In the genomic region with DNA sequence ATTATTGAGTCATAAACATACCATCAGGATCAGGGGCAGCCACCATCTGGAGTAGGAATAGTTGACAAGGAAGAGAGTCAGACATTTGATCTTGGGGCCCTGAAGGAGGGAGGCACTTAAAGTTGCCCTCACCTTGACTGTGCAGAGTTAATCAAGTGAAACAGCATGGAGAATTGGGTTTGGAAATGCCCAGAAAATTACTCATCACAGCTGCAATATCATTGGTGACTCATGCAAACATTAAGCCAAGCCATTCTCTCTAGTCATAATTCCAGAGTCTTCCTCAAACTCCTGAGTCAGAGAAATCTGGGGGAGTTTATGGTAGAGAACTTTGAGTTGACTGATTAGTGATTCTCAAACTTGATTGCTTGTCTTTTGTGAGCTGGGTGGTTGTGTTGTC, we compare ENCODE assay signal across 20 mouse cellular contexts.
DNase-seq lines count a peak whose midpoint lies in the region; TF ChIP-seq lines count a peak whose summit lies in the region.
"Had no signal": no experiment of that assay in that cellular context is flagged by ENCODE, and none has a peak within 500 bp of the region (broad histone marks: within the 10 kb centered on the region; RNA-seq: fewer than 3 reads in every experiment).

No protein-coding gene starts in this region.

- DNase-seq in 3134 (ENCODE audit: extremely low read depth, insufficient read length, low spot score) (peak; percentile 39), 3T3-L1 (ENCODE audit: low read depth, low spot score) (peak; percentile 12)
- peak; percentile 15 for DNase-seq in adrenal gland, postnatal 10 days
- no peak for DNase-seq in left cerebral cortex, postnatal 10 days (ENCODE audit: extremely low spot score in 1 of 2, low spot score in 2 of 2)
- DNase-seq in cerebellum, adult 9-10 months, result no peak
- no peak for DNase-seq in testis, postnatal 10 days (ENCODE audit: low spot score)
- DNase-seq: cerebellum, adult 11-12 months; cerebellum, adult 9-11 months; cerebellum, postnatal 36 days; heart, adult 18-20 months; heart, postnatal 14 days; kidney, adult 18-20 months had no signal

- H3K4me3 ChIP-seq in embryonic fibroblast, embryonic 13.5 days (ENCODE audit: insufficient read depth, low read length), result no peak overlapping the region
- H3K4me3 ChIP-seq: embryonic facial prominence, embryonic 13.5 days; forebrain, embryonic 10.5 days; heart, embryonic 10.5 days; heart, embryonic 15.5 days; intestine, embryonic 15.5 days; kidney, embryonic 15.5 days had no signal

- TF ChIP-seq CTCF in embryonic fibroblast, embryonic 13.5 days (IDR thresholded peaks at IDR 0.05; ENCODE audit: borderline replicate concordance, insufficient read depth, low read length), result no peak

- TF ChIP-seq POLR2A in embryonic fibroblast, embryonic 13.5 days (IDR thresholded peaks at IDR 0.05; ENCODE audit: low read depth, low read length), result no peak

- intact Hi-C loops in left cerebral cortex, postnatal 10 days (cut with DNase I), result no loop called here

- no peaks in the 10 kb centered on the region for H3K4me1 ChIP-seq in embryonic fibroblast, embryonic 13.5 days (ENCODE audit: control insufficient read depth, insufficient read depth, low read length)
- H3K4me1 ChIP-seq: forebrain, embryonic 10.5 days; heart, embryonic 10.5 days; heart, embryonic 15.5 days; intestine, embryonic 15.5 days; kidney, embryonic 15.5 days had no signal

- peak overlapping the region; percentile 34; the same call in 1 of the 2 replicates for H3K27ac ChIP-seq in embryonic fibroblast, embryonic 13.5 days (ENCODE audit: insufficient read depth, low read length)
- H3K27ac ChIP-seq: embryonic facial prominence, embryonic 13.5 days; forebrain, embryonic 10.5 days; heart, embryonic 10.5 days; heart, embryonic 15.5 days; hindbrain, embryonic 14.5 days; intestine, embryonic 15.5 days; kidney, embryonic 15.5 days had no signal

Comparison
In these comparisons a context has a peak if more than half of its experiments do, and no peak if none do; other contexts are left out.
1. DNase-seq: peak in 3134 (single experiment), 3T3-L1 (single experiment) and adrenal gland, postnatal 10 days (single experiment); none in left cerebral cortex, postnatal 10 days (0 of 2), cerebellum, adult 9-10 months (single experiment) and testis, postnatal 10 days (single experiment).